Mouse (Mus musculus): ENCODE measurements around the gene Vmp1. TPM values are rescaled to one million over a fixed set of nuclear protein-coding genes. Genes with fewer than 3 reads are reported as not detected.

The Vmp1 gene
- polyA plus RNA-seq, 1 experiment: 101 TPM

GRCm38 (mm10) chr11:86649542-86649941, 34.1 kb downstream of the Vmp1 start:
- H3K4me3 ChIP-seq (ENCODE audit: low read depth, low read length): no peak overlapping the region
- H3K4me1 ChIP-seq (ENCODE audit: control insufficient read depth, insufficient read depth, low read length): no peaks in the 10 kb centered on the region
- TF ChIP-seq POLR2A (IDR thresholded peaks at IDR 0.05; ENCODE audit: insufficient read depth, low read length) (no peak), EP300 (IDR thresholded peaks at IDR 0.05; ENCODE audit: insufficient read depth, low read depth, low read length) (no peak), CTCF (IDR thresholded peaks at IDR 0.05; ENCODE audit: low read depth, low read length) (no peak)
- no peak overlapping the region for H3K9ac ChIP-seq (ENCODE audit: low read depth, poor library complexity, severe bottlenecking)
- no peaks in the 10 kb centered on the region for H3K36me3 ChIP-seq (ENCODE audit: control insufficient read depth, insufficient read depth, low read length, poor library complexity, severe bottlenecking)
- H3K9me3 ChIP-seq (replicated peaks; ENCODE audit: control insufficient read depth, insufficient read depth, low read length, poor library complexity, severe bottlenecking): no peaks in the 10 kb centered on the region
- no peak overlapping the region for H3K27ac ChIP-seq (ENCODE audit: insufficient read depth, low read length)
- no peaks in the 10 kb centered on the region for H3K27me3 ChIP-seq (ENCODE audit: control insufficient read depth, insufficient read depth, low read length, poor library complexity, severe bottlenecking)

GRCm38 (mm10) chr11:86647706-86648447, 35.8 kb downstream of the Vmp1 start:
- H3K4me3 ChIP-seq (ENCODE audit: low read depth, low read length): no peak overlapping the region
- no peaks in the 10 kb centered on the region for H3K9me3 ChIP-seq (replicated peaks; ENCODE audit: control insufficient read depth, insufficient read depth, low read length, poor library complexity, severe bottlenecking)
- no peaks in the 10 kb centered on the region; the same call in 1 of the 2 replicates for H3K36me3 ChIP-seq (ENCODE audit: control insufficient read depth, insufficient read depth, low read length, poor library complexity, severe bottlenecking)
- TF ChIP-seq POLR2A (IDR thresholded peaks at IDR 0.05; ENCODE audit: insufficient read depth, low read length) (no peak), EP300 (IDR thresholded peaks at IDR 0.05; ENCODE audit: insufficient read depth, low read depth, low read length) (no peak), CTCF (IDR thresholded peaks at IDR 0.05; ENCODE audit: low read depth, low read length) (no peak)
- H3K27me3 ChIP-seq (ENCODE audit: control insufficient read depth, insufficient read depth, low read length, poor library complexity, severe bottlenecking): no peaks in the 10 kb centered on the region
- no peaks in the 10 kb centered on the region for H3K4me1 ChIP-seq (ENCODE audit: control insufficient read depth, insufficient read depth, low read length)
- H3K9ac ChIP-seq (ENCODE audit: low read depth, poor library complexity, severe bottlenecking): peak overlapping the region; percentile 43; the same call in 1 of the 2 replicates
- H3K27ac ChIP-seq (ENCODE audit: insufficient read depth, low read length): peak overlapping the region; percentile 72

GRCm38 (mm10) chr11:86646885-86647459, 36.7 kb downstream of the Vmp1 start:
- TF ChIP-seq EP300 (IDR thresholded peaks at IDR 0.05; ENCODE audit: insufficient read depth, low read depth, low read length) (no peak), CTCF (IDR thresholded peaks at IDR 0.05; ENCODE audit: low read depth, low read length) (no peak), POLR2A (IDR thresholded peaks at IDR 0.05; ENCODE audit: insufficient read depth, low read length) (no peak)
- Histone ChIP-seq H3K4me1 (ENCODE audit: control insufficient read depth, insufficient read depth, low read length) (no peaks in the 10 kb centered on the region), H3K36me3 (ENCODE audit: control insufficient read depth, insufficient read depth, low read length, poor library complexity, severe bottlenecking) (peaks cover under 1% of the 10 kb centered on the region; the same call in 1 of the 2 replicates), H3K9me3 (replicated peaks; ENCODE audit: control insufficient read depth, insufficient read depth, low read length, poor library complexity, severe bottlenecking) (no peaks in the 10 kb centered on the region), H3K9ac (ENCODE audit: low read depth, poor library complexity, severe bottlenecking) (no peak overlapping the region), H3K4me3 (ENCODE audit: low read depth, low read length) (no peak overlapping the region), H3K27me3 (ENCODE audit: control insufficient read depth, insufficient read depth, low read length, poor library complexity, severe bottlenecking) (no peaks in the 10 kb centered on the region), H3K27ac (ENCODE audit: insufficient read depth, low read length) (peak overlapping the region; percentile 24; the same call in 1 of the 2 replicates)

- Histone ChIP-seq H3K4me3 (ENCODE audit: low read depth, low read length) (no peak overlapping the region), H3K9ac (ENCODE audit: low read depth, poor library complexity, severe bottlenecking) (no peak overlapping the region), H3K4me1 (ENCODE audit: control insufficient read depth, insufficient read depth, low read length) (no peaks in the 10 kb centered on the region), H3K27me3 (ENCODE audit: control insufficient read depth, insufficient read depth, low read length, poor library complexity, severe bottlenecking) (no peaks in the 10 kb centered on the region), H3K36me3 (ENCODE audit: control insufficient read depth, insufficient read depth, low read length, poor library complexity, severe bottlenecking) (peaks cover 3% of the 10 kb centered on the region; the same call in 1 of the 2 replicates), H3K9me3 (replicated peaks; ENCODE audit: control insufficient read depth, insufficient read depth, low read length, poor library complexity, severe bottlenecking) (no peaks in the 10 kb centered on the region), H3K27ac (ENCODE audit: insufficient read depth, low read length) (peak overlapping the region; percentile 8; the same call in 1 of the 2 replicates)
- TF ChIP-seq CTCF (IDR thresholded peaks at IDR 0.05; ENCODE audit: low read depth, low read length) (no peak), POLR2A (IDR thresholded peaks at IDR 0.05; ENCODE audit: insufficient read depth, low read length) (no peak), EP300 (IDR thresholded peaks at IDR 0.05; ENCODE audit: insufficient read depth, low read depth, low read length) (no peak)
These were observed 37.4 kb downstream of the Vmp1 start for GRCm38 (mm10) chr11:86646136-86646834.

- H3K4me3 ChIP-seq (ENCODE audit: low read depth, low read length): no peak overlapping the region
- H3K27ac ChIP-seq (ENCODE audit: insufficient read depth, low read length): no peak overlapping the region
- no peak overlapping the region for H3K9ac ChIP-seq (ENCODE audit: low read depth, poor library complexity, severe bottlenecking)
- H3K4me1 ChIP-seq (ENCODE audit: control insufficient read depth, insufficient read depth, low read length): no peaks in the 10 kb centered on the region
- H3K36me3 ChIP-seq (ENCODE audit: control insufficient read depth, insufficient read depth, low read length, poor library complexity, severe bottlenecking): peaks cover 3% of the 10 kb centered on the region
- H3K9me3 ChIP-seq (replicated peaks; ENCODE audit: control insufficient read depth, insufficient read depth, low read length, poor library complexity, severe bottlenecking): no peaks in the 10 kb centered on the region
- no peak for TF ChIP-seq EP300 (IDR thresholded peaks at IDR 0.05; ENCODE audit: insufficient read depth, low read depth, low read length)
- TF ChIP-seq CTCF (IDR thresholded peaks at IDR 0.05; ENCODE audit: low read depth, low read length): no peak
- no peak for TF ChIP-seq POLR2A (IDR thresholded peaks at IDR 0.05; ENCODE audit: insufficient read depth, low read length)
- no peaks in the 10 kb centered on the region for H3K27me3 ChIP-seq (ENCODE audit: control insufficient read depth, insufficient read depth, low read length, poor library complexity, severe bottlenecking)
These were observed 39.1 kb downstream of the Vmp1 start for GRCm38 (mm10) chr11:86644553-86644952.

All from ES-Bruce4 (cell line).